ENCODE assay signal across 11 mouse cellular contexts in the genomic region with DNA sequence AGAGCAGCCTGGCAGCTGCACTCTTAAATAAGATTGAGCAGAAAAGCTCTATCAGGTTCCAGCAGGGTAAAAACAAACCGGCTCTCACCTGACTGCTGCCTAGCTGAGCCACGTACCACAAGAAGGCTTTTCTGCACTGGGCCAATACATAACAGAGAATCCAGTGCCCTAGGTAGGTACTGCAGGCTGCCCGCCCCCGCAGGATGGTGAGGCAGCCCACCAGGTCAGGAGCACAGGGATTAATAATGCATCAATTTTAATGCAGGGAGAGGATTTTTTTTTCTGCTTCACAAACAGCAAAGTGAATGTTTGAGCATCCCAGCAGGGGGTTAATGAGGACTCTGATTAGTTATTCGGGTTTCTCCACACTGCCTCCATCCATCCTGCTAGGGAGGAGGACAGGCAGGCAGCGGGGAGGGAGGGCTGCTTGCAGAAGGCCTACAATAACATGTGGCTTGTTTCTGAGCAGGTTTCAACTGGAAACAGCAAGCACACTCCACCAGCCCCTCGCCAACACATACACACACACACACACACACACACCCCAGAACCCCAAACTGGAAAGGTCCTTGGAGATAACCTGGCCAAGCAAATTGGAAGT.
DNase-seq lines count a peak whose midpoint lies in the region; ATAC-seq and TF ChIP-seq lines count a peak whose summit lies in the region.
"Had no signal": no experiment of that assay in that cellular context is flagged by ENCODE, and none has a peak within 500 bp of the region (broad histone marks: within the 10 kb centered on the region; RNA-seq: fewer than 3 reads in every experiment).

No protein-coding gene starts in this region.

- H3K4me2 ChIP-seq in forebrain, embryonic 12.5 days = peak overlapping the region; percentile 6
- H3K4me2 ChIP-seq: limb, embryonic 15.5 days had no signal

- no peak overlapping the region for H3K4me3 ChIP-seq in forebrain, embryonic 12.5 days (replicated peaks)
- no peak overlapping the region for H3K4me3 ChIP-seq in limb, embryonic 10.5 days
- no peak overlapping the region for H3K4me3 ChIP-seq in thymus, adult 2 months (ENCODE audit: control insufficient read depth, insufficient read depth, low read length)
- H3K4me3 ChIP-seq: limb, embryonic 15.5 days had no signal

- no peak for TF ChIP-seq CTCF in thymus, adult 2 months (IDR thresholded peaks at IDR 0.05; ENCODE audit: borderline replicate concordance, control insufficient read depth, extremely low read depth, insufficient read depth, low read length, poor library complexity)

- H3K9ac ChIP-seq in forebrain, embryonic 12.5 days = no peak overlapping the region
- H3K9ac ChIP-seq: limb, embryonic 15.5 days had no signal

- H3K4me1 ChIP-seq in forebrain, embryonic 12.5 days = peaks cover 44% of the 10 kb centered on the region
- H3K4me1 ChIP-seq in limb, embryonic 10.5 days = peaks cover 19% of the 10 kb centered on the region
- H3K4me1 ChIP-seq in thymus, adult 2 months (replicated peaks; ENCODE audit: control insufficient read depth, insufficient read depth, low read length) = no peaks in the 10 kb centered on the region

- H3K27me3 ChIP-seq in forebrain, embryonic 12.5 days = 0 out of 2 replicates have a peak, but pooled peaks cover 6% of the 10 kb centered on the region
- H3K27me3 ChIP-seq in limb, embryonic 10.5 days (ENCODE audit: low read depth, poor library complexity, severe bottlenecking) = peaks cover 97% of the 10 kb centered on the region
- H3K27me3 ChIP-seq in thymus, adult 2 months (ENCODE audit: control insufficient read depth, insufficient read depth, low read length) = no peaks in the 10 kb centered on the region

- no peak for TF ChIP-seq POLR2A in thymus, adult 2 months (IDR thresholded peaks at IDR 0.05; ENCODE audit: control insufficient read depth, extremely low read depth, insufficient read depth, low read length, poor library complexity)

- peak; percentile 87 for ATAC-seq in forebrain, embryonic 12.5 days (ENCODE audit: low FRiP score)
- ATAC-seq in megakaryocyte-erythroid progenitor cell, adult 5-6 weeks (replicated peaks; ENCODE audit: low FRiP score, low TSS enrichment, poor library complexity, severe bottlenecking) = no peak

- no peaks in the 10 kb centered on the region for H3K36me3 ChIP-seq in forebrain, embryonic 12.5 days (replicated peaks)
- no peaks in the 10 kb centered on the region for H3K36me3 ChIP-seq in limb, embryonic 10.5 days
- H3K36me3 ChIP-seq in thymus, adult 2 months (ENCODE audit: control insufficient read depth, insufficient read depth, low read length) = no peaks in the 10 kb centered on the region
- H3K36me3 ChIP-seq: limb, embryonic 15.5 days had no signal

- WGBS in forebrain, embryonic 12.5 days = 8% methylated on average over 7 of the region's 7 CpGs
- 43% methylated on average over 7 of the region's 7 CpGs for WGBS in limb, embryonic 10.5 days
- 76% methylated on average over 7 of the region's 7 CpGs for WGBS in thymus, adult 2 months

- H3K27ac ChIP-seq in forebrain, embryonic 12.5 days = peak overlapping the region; percentile 85
- H3K27ac ChIP-seq in limb, embryonic 10.5 days = peak overlapping the region; percentile 9; the same call in 1 of the 2 replicates
- no peak overlapping the region for H3K27ac ChIP-seq in thymus, adult 2 months (ENCODE audit: control insufficient read depth, insufficient read depth, low read length)
- H3K27ac ChIP-seq: limb, embryonic 15.5 days had no signal

- DNase-seq in layer of hippocampus, postnatal 14 days (ENCODE audit: low spot score in 2 of 2) = peak; percentile 29 to 37
- DNase-seq in layer of hippocampus, postnatal 25 days (ENCODE audit: extremely low spot score in 1 of 2, low spot score in 1 of 2) = no peak
- DNase-seq in limb, embryonic 10.5 days (ENCODE audit: low spot score) = no peak
- DNase-seq in retina, postnatal 1 day = peak; percentile 96
- no peak for DNase-seq in thymus, adult 2 months
- DNase-seq: adrenal gland, adult 8-10 months; gastrocnemius, postnatal 36 days; thymus, postnatal 14 days had no signal

- no peaks in the 10 kb centered on the region for H3K9me3 ChIP-seq in forebrain, embryonic 12.5 days
- no peaks in the 10 kb centered on the region for H3K9me3 ChIP-seq in limb, embryonic 10.5 days (replicated peaks)
- H3K9me3 ChIP-seq: limb, embryonic 15.5 days had no signal

Comparison
In these comparisons a context has a peak if more than half of its experiments do, and no peak if none do; other contexts are left out.
1. DNase-seq: peak in layer of hippocampus, postnatal 14 days (2 of 2) and retina, postnatal 1 day (single experiment); none in layer of hippocampus, postnatal 25 days (0 of 2), limb, embryonic 10.5 days (single experiment) and thymus, adult 2 months (single experiment).